Mouse (Mus musculus) stomach, embryonic 16.5 days (tissue): Measurements from ENCODE around the gene Fcer1g. TPM values are rescaled to one million over a fixed set of nuclear protein-coding genes. Genes with fewer than 3 reads are reported as not detected.

Experiments
- ATAC-seq: fragments of 200-750 bp; cut with Nextera tagmentation; 2 replicates; pipeline ENCODE4 v1.8.0; 2017; ENCODE audit warnings: moderate number of reproducible peaks, moderate TSS enrichment; ENCODE audit not compliant: insufficient read depth, low FRiP score
- H3K27ac ChIP-seq: fragments of 300-500 bp; sonication (generic); 2 replicates; pipeline ENCODE4 v1.5.1; 2014; ENCODE audit warnings: low read length
- H3K27me3 ChIP-seq: fragments of 300-500 bp; sonication (generic); 2 replicates; pipeline ENCODE4 v1.6.1; 2014; ENCODE audit warnings: low read length, control low read depth, mixed read lengths; ENCODE audit not compliant: control insufficient read depth, insufficient read depth
- H3K36me3 ChIP-seq: fragments of 300-500 bp; sonication (generic); 2 replicates; pipeline ENCODE4 v1.6.1; 2014; ENCODE audit warnings: low read length; ENCODE audit not compliant: control insufficient read depth, insufficient read depth
- H3K4me1 ChIP-seq: fragments of 300-500 bp; sonication (generic); 2 replicates; pipeline ENCODE4 v1.6.1; 2014; ENCODE audit warnings: low read length, control low read depth, mixed read lengths; ENCODE audit not compliant: control insufficient read depth, insufficient read depth
- H3K4me2 ChIP-seq: fragments of 300-500 bp; sonication (generic); 2 replicates; pipeline ENCODE4 v1.6.1; 2014; ENCODE audit warnings: low read depth, low read length, mixed read lengths
- H3K4me3 ChIP-seq: fragments of 300-500 bp; sonication (generic); replicated peaks from 2 replicates; pipeline ENCODE4 v1.5.1; 2014; ENCODE audit warnings: mild to moderate bottlenecking, low read length
- H3K9ac ChIP-seq: fragments of 300-500 bp; sonication (generic); 2 replicates; pipeline ENCODE4 v1.6.1; 2014; ENCODE audit warnings: low read length
- H3K9me3 ChIP-seq: fragments of 300-500 bp; sonication (generic); replicated peaks from 2 replicates; pipeline ENCODE4 v1.6.1; 2016; ENCODE audit warnings: low read length, control low read depth; ENCODE audit not compliant: control insufficient read depth
- WGBS: fragments of 180-500 bp; shearing (Covaris S2); extraction: QIAGEN DNeasy Blood & Tissue Kit; methylation state at CpG from one replicate; pipeline ENCODE4 v1.1.7; 2014; 5-methylcytosine and 5-hydroxymethylcytosine counted together
- polyA plus RNA-seq: library from polyadenylated mRNA; unstranded; fragments of >200 nt; fragmentation: Nextera tagmentation; extraction: Ambion mirVana; gene quantifications from 2 replicates; pipeline ENCODE4 v1.2.1, GENCODE M21; 2015

Gene Fcer1g
- polyA plus RNA-seq, 1 experiment from 2014 or later, result 77.1 TPM

DNA sequence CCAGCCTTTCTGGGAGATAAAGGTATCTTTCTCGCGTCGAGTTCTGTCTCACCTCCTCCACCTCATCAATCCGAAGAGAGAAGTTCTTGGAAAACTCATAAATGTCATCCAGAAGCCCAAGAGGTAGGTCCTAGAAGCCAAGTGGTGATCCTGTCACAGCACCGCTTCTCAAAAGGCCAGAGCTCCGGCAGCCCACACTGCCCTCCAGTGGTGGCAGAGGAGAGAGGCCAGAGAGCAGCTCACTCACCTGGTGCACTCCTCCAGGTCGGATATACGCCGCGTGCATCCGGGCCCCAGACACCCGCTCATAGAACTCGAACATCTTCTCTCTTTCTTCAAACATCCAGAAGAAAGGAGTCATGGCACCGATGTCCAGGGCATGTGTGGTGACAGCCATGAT lies 4.3 kb upstream of the Fcer1g start:
- Histone ChIP-seq H3K36me3 (peaks cover 41% of the 10 kb centered on the region), H3K4me2 (no peak overlapping the region), H3K4me3 (no peak overlapping the region), H3K27ac (no peak overlapping the region), H3K4me1 (0 out of 2 replicates have a peak, but pooled peaks cover 2% of the 10 kb centered on the region), H3K9me3 (no peaks in the 10 kb centered on the region), H3K27me3 (no peaks in the 10 kb centered on the region), H3K9ac (no peak overlapping the region)
- ATAC-seq, result no peak
- WGBS, result 70% methylated on average over 14 of the region's 14 CpGs

DNA sequence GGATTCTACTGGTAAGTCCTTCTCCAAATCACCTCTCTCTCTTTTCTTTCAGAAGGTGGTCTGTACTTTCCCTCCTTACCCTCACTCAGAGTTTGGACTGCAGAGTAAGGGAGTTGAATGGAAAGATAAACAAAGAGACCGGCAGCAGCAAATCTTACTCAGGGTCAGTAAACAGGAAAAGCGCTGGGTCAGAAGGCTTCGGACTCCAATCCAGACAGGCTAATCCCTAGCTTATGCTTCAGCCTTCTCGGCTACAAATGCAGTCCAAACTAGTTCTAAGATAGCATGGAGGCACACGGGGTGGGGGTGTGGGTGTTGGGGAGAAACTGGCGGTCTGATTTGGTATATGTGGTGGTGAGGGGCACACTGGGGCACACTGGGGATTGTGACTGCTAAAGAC lies 3.3 kb upstream of the Fcer1g start:
- Histone ChIP-seq H3K9me3 (no peaks in the 10 kb centered on the region), H3K4me1 (0 out of 2 replicates have a peak, but pooled peaks cover 2% of the 10 kb centered on the region), H3K4me3 (no peak overlapping the region), H3K4me2 (no peak overlapping the region), H3K36me3 (peaks cover 38% of the 10 kb centered on the region), H3K27ac (no peak overlapping the region), H3K9ac (no peak overlapping the region; the same call in 1 of the 2 replicates), H3K27me3 (no peaks in the 10 kb centered on the region)
- no peak; the same call in 1 of the 2 replicates for ATAC-seq
- WGBS, result 58% methylated on average over 6 of the region's 6 CpGs

DNA sequence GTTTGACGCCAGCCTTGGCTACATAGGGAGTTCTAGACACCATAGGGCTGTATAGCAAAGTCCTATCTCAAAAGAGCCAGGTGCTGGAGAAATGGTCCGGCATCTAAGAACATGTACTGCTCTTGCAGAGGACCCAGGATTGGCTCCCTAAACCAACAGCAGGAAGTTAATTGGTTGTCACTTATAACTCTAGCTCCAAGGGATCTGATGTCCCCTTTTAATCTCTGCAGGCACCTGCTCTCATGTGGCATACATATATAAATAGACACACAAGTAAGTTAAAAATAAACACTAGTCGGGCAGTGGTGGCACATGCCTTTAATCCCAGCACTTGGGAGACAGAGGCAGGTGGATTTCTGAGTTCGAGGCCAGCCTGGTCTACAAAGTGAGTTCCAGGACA lies 1.6 kb upstream of the Fcer1g start:
- Histone ChIP-seq H3K27ac (no peak overlapping the region), H3K4me1 (0 out of 2 replicates have a peak, but pooled peaks cover 2% of the 10 kb centered on the region), H3K36me3 (peaks cover 37% of the 10 kb centered on the region), H3K9me3 (no peaks in the 10 kb centered on the region), H3K4me3 (no peak overlapping the region), H3K9ac (no peak overlapping the region), H3K4me2 (no peak overlapping the region), H3K27me3 (no peaks in the 10 kb centered on the region)
- WGBS, result 76% methylated on average over 4 of the region's 4 CpGs
- no peak for ATAC-seq

DNA sequence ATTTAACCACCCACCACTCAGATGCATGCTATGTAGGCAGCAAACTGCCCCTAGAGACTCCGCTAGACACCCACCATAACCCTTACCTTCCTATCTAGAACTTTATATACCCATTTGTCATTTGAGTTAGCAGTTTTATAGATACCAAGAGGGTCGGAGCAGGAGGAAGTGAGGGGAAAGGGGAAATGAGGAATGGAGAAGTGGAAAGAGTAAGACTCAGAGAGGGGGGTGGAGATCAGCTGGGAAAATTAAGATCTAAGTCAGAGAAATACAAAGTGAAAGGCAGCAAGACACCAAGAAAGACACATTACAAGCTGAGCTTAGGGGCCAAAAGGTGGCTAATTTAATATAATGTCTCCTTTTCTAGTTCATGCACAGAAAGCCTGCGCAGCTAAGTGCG lies 373 bp upstream of the Fcer1g start:
- Histone ChIP-seq H3K4me2 (no peak overlapping the region), H3K4me1 (no peaks in the 10 kb centered on the region), H3K27ac (no peak overlapping the region), H3K9ac (no peak overlapping the region), H3K9me3 (no peaks in the 10 kb centered on the region), H3K4me3 (no peak overlapping the region), H3K36me3 (peaks cover 36% of the 10 kb centered on the region), H3K27me3 (no peaks in the 10 kb centered on the region)
- WGBS, result 90% methylated on average over 4 of the region's 4 CpGs
- ATAC-seq, result no peak

DNA sequence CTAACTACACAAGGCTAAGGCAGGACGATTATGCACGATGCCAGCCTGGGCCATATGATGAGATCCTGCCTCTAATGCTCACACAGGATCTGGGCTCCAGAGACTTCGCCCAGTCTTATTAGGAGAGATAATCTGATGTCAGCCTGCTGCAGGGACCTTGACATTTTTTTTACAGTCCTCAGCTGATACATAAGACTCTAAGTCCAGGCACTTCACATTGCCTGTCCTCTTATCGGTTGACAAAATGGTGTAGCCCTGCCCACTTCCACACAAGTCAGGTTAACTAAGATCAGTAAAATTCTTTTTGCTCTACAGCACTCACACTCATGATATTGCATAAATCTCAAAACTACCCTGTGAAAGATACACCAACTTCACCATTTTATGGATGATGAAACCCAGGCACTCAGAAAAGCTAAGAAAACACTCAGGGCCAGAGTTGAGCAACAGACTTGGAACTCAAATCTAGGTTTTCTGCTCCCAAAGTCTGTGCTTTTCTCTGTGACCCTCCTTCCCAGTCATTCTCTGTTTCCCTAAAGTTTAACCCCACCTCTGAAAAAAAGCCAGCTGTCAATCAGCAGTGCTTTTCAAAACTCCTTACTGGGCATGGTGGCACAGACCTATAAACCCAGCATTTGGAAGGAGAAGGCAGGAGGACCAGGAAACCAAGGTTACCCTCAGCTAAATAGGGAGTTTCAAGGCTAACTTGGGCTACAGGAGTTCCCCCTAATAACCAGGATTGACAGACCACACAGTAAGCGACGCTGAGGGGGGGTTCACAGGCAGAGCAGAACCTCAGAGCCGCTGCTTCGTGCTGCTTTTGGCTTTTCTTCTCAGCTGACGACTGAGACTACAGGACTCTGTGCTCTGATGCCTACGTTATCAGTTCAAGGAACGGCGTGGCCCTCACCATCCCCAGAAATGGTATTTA lies 1.1 kb downstream of the Fcer1g start:
- Histone ChIP-seq H3K9ac (no peak overlapping the region), H3K4me3 (peak overlapping the region; percentile 16), H3K27me3 (no peaks in the 10 kb centered on the region), H3K4me2 (no peak overlapping the region), H3K27ac (no peak overlapping the region; the same call in 1 of the 2 replicates), H3K9me3 (no peaks in the 10 kb centered on the region), H3K4me1 (no peaks in the 10 kb centered on the region), H3K36me3 (peaks cover 30% of the 10 kb centered on the region)
- ATAC-seq, result no peak
- 79% methylated on average over 12 of the region's 12 CpGs for WGBS

DNA sequence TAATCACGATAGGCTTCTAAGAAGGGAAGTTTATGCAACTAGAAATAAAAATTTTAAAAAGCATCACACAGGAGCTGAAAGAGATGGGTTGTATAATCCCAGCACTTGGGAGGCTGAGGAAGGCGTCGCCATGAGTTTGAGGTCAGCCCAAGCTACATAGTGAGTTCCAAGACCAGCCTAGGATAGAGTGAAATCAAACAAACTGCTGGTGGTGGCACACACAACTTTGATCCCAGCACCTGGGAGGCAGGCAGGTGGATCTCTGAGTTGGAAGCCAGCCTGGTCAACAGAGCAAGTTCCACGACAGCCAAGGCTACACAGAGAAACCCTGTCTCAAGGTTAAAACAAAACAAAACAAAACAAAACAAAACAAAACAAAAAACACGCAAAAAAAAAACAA lies 1.8 kb downstream of the Fcer1g start:
- ATAC-seq, result no peak
- no peak overlapping the region for H3K27ac ChIP-seq
- H3K27me3 ChIP-seq, result no peaks in the 10 kb centered on the region
- no peaks in the 10 kb centered on the region for H3K9me3 ChIP-seq
- no peak overlapping the region for H3K4me2 ChIP-seq
- WGBS, result 82% methylated on average over 5 of the region's 5 CpGs
- no peak overlapping the region for H3K4me3 ChIP-seq
- H3K4me1 ChIP-seq, result no peaks in the 10 kb centered on the region
- H3K9ac ChIP-seq, result no peak overlapping the region
- H3K36me3 ChIP-seq, result peaks cover 23% of the 10 kb centered on the region

DNA sequence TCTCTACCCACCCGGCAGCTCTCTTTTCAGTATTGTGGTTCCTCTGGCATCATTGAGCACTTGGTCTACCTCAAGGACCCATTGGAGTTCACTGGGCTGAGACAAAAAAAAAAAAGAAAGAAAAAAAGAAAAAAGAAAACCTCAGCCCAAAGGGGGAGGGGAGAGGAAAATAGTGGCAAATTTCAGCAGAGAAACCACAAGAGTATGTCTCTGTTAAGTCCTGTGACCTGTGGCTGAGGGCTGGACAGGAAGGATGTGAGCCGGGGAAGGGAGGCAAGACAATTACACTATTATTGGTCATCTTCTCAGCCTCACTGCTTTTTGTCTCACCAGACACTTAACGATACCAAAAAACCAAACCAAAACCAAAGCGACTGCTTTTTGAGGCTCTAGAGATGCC lies 2.3 kb downstream of the Fcer1g start:
- H3K9me3 ChIP-seq, result no peaks in the 10 kb centered on the region
- H3K27ac ChIP-seq, result no peak overlapping the region
- ATAC-seq, result no peak
- H3K36me3 ChIP-seq, result peaks cover 20% of the 10 kb centered on the region
- no peaks in the 10 kb centered on the region for H3K4me1 ChIP-seq
- WGBS, result 80% methylated on average over 4 of the region's 4 CpGs
- no peak overlapping the region for H3K9ac ChIP-seq
- H3K4me2 ChIP-seq, result no peak overlapping the region
- no peak overlapping the region for H3K4me3 ChIP-seq
- no peaks in the 10 kb centered on the region for H3K27me3 ChIP-seq

DNA sequence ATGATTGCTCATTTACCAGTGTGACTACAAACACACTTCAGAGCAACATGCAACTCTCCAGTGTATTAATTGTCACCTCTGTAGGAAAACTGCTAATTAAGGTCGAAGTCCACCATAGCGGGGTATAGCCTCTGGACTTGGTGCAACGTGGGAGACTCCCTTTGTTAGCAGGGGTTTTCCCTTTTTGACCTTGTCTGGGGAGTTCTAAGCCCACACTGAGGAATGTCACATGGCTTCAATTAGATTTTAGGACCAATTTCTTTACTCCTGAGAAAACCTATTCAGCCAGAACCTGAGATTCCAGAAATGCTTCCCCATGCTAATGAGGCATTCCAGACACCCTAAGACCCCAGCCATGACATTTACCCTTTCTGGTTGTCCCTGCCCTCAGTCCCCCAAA lies 4.0 kb downstream of the Fcer1g start:
- H3K9ac ChIP-seq, result no peak overlapping the region

DNA sequence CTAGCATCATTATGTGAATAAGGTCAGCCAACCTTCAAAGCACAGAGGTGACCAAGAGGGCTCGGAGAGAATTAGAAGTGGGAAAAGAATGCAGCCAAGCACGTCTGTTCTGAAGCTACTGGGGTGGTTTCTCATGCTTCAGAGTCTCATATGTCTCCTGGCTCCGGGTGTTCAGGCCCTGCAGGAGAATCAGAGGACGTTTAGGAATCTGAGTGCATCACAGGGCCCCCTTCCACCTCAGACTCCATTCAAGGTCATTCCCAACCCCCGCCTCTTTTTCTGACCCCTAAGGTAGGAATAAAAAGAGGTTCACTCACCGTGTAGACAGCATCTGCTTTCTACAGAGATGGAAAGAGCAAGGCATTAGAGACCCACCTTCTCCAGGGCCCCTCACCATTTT lies 4.4 kb downstream of the Fcer1g start:
- H3K4me1 ChIP-seq, result no peaks in the 10 kb centered on the region
- H3K27ac ChIP-seq, result no peak overlapping the region
- no peaks in the 10 kb centered on the region for H3K9me3 ChIP-seq
- 67% methylated on average over 6 of the region's 6 CpGs for WGBS
- H3K9ac ChIP-seq, result no peak overlapping the region
- H3K4me2 ChIP-seq, result no peak overlapping the region
- no peak overlapping the region for H3K4me3 ChIP-seq
- 0 out of 2 replicates have a peak, but pooled peaks cover 7% of the 10 kb centered on the region for H3K36me3 ChIP-seq
- ATAC-seq, result no peak
- H3K27me3 ChIP-seq, result no peaks in the 10 kb centered on the region

More for the DNA sequence above, 4.0 kb downstream of the Fcer1g start:
- Histone ChIP-seq H3K36me3 (0 out of 2 replicates have a peak, but pooled peaks cover 12% of the 10 kb centered on the region), H3K4me1 (no peaks in the 10 kb centered on the region), H3K27ac (no peak overlapping the region), H3K9me3 (no peaks in the 10 kb centered on the region), H3K4me3 (no peak overlapping the region), H3K4me2 (no peak overlapping the region), H3K27me3 (no peaks in the 10 kb centered on the region)
- 64% methylated on average over 3 of the region's 3 CpGs for WGBS
- no peak for ATAC-seq
